Mouse (Mus musculus): ENCODE measurements around the gene Spsb2. TPM values are rescaled to one million over a fixed set of nuclear protein-coding genes. Genes with fewer than 3 reads are reported as not detected.
A peak's percentile ranks its signal among the peaks of the same experiment; 100 is the strongest.

Gene Spsb2
- 63.6 and 78.1 TPM in 2 replicates for polyA plus RNA-seq (2012; rRNA removed)

DNA sequence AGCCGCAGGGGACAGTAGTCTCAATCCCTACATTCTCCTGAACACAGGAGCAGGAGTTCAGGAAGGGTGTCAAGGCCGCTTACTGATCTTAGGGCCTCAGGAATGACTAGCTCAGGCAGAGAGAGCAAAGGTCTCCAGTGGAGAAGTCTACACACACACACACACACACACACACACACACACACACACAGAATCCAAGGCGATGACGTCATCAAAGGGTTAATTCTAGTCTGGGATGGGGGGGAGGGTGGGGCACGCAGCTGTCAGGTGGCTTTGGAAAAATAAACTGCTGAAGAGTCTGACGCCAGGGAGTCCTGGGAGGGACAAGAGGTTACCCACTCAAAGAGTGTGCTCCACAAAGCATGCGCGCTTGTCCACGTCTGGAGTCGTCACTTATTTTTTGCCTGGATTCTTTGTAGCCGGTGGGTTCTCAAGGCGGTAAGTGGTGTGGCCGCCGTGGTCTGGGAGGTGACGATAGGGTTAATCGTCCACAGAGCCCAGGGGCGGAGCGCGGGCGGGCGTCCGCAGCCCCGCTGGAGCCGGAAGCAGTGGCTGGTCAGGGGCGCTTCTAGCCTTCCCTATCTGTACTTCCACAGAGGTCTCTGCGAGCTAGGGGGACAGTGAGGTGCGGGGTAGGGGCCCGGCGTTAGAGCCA lies at the start of gene Spsb2:
Gene Spsb2, plus strand, starts transcription at position 304 of the 655 bp plus-strand sequence.
- H3K27me3 ChIP-seq (ENCODE audit: control insufficient read depth, insufficient read depth, low read length): no peaks in the 10 kb centered on the region
- H3K4me3 ChIP-seq (ENCODE audit: control insufficient read depth, low read depth, low read length): peak within 1 kb of the TSS; percentile 92
- H3K27ac ChIP-seq (ENCODE audit: control insufficient read depth, insufficient read depth, low read depth, low read length): peak within 1 kb of the TSS; percentile 87
- H3K36me3 ChIP-seq (ENCODE audit: control insufficient read depth, insufficient read depth, low read length): peaks cover 2% of the 10 kb centered on the region; the same call in 1 of the 2 replicates
- peaks cover 45% of the 10 kb centered on the region for H3K4me1 ChIP-seq (ENCODE audit: control insufficient read depth, insufficient read depth, low read length)
- TF ChIP-seq CTCF (IDR thresholded peaks at IDR 0.05; ENCODE audit: control insufficient read depth, insufficient read depth, insufficient replicate concordance, low read depth, low read length): no peak
- 0 out of 2 replicates have a peak, but pooled peaks have one; percentile 6 for TF ChIP-seq POLR2A (IDR thresholded peaks at IDR 0.05; ENCODE audit: control insufficient read depth, low read depth, low read length)

DNA sequence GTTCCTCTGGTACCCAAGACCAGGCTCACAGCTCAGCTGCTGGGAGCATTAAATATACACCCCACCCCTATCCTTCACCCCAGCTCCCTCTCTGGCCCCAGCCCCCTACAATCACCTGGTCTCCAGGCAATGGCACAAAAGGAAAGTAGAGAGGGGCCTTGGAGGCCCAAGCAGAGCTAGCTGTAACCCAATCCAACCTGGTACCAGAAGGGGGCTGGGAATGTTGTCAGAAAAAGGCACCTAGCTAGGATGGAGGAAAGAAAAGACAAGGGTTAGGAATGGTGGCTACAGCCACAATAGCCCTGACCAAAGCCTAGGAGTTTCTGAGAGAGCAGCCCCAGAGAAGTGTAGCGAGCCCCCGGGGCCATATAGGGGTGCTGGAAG lies 49.6 kb upstream of the Spsb2 start:
- peaks cover 18% of the 10 kb centered on the region for H3K4me1 ChIP-seq (ENCODE audit: control insufficient read depth, insufficient read depth, low read length)
- no peaks in the 10 kb centered on the region; the same call in 1 of the 2 replicates for H3K27me3 ChIP-seq (ENCODE audit: control insufficient read depth, insufficient read depth, low read length)
- no peak overlapping the region for H3K4me3 ChIP-seq (ENCODE audit: control insufficient read depth, low read depth, low read length)
- H3K27ac ChIP-seq (ENCODE audit: control insufficient read depth, insufficient read depth, low read depth, low read length): no peak overlapping the region
- no peak for TF ChIP-seq CTCF (IDR thresholded peaks at IDR 0.05; ENCODE audit: control insufficient read depth, insufficient read depth, insufficient replicate concordance, low read depth, low read length)
- TF ChIP-seq POLR2A (IDR thresholded peaks at IDR 0.05; ENCODE audit: control insufficient read depth, low read depth, low read length): no peak
- no peaks in the 10 kb centered on the region for H3K36me3 ChIP-seq (ENCODE audit: control insufficient read depth, insufficient read depth, low read length)

DNA sequence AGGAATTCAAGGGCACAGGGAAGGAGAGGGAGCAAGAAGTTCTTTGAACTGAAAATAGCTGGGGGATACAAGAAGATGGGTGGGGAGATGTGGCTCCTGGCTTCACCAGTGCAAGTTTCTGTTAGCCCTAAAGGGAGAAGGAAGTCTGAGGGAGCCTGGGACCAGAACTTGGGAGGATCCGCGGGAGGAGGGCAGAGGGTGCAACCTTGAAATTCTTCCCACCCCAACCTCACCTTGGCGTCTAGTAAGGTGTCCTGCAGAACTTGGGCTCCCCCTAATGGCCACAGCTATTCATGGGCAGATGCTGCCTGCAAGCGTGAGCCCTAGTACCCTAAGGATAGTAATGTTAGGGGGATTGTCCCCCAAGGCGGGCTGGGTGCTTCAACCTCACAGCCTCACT lies 49.2 kb upstream of the Spsb2 start:
- Histone ChIP-seq H3K4me1 (ENCODE audit: control insufficient read depth, insufficient read depth, low read length) (peaks cover 18% of the 10 kb centered on the region), H3K27ac (ENCODE audit: control insufficient read depth, insufficient read depth, low read depth, low read length) (no peak overlapping the region), H3K36me3 (ENCODE audit: control insufficient read depth, insufficient read depth, low read length) (no peaks in the 10 kb centered on the region), H3K27me3 (ENCODE audit: control insufficient read depth, insufficient read depth, low read length) (no peaks in the 10 kb centered on the region; the same call in 1 of the 2 replicates), H3K4me3 (ENCODE audit: control insufficient read depth, low read depth, low read length) (no peak overlapping the region)
- TF ChIP-seq CTCF (IDR thresholded peaks at IDR 0.05; ENCODE audit: control insufficient read depth, insufficient read depth, insufficient replicate concordance, low read depth, low read length) (peak; percentile 84; the same call in 1 of the 2 replicates), POLR2A (IDR thresholded peaks at IDR 0.05; ENCODE audit: control insufficient read depth, low read depth, low read length) (no peak)

DNA sequence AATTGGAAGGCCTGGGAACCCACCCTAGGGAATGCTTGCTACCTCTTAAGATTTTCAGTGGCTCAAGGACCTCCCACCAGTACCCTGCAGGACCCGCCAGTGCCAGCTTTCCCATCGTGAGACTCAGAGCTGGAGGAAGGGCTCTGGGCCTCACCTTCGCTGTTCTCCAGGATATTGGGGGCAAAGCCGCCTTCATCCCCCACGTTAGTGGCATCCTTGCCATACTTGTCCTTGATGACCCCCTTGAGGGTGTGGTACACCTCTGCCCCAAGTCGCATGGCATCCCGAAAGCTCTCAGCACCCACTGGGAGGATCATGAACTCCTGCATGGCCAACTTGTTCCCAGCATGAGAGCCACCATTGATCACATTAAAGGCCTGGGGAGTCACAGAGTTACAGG lies 42.5 kb upstream of the Spsb2 start:
- no peaks in the 10 kb centered on the region for H3K27me3 ChIP-seq (ENCODE audit: control insufficient read depth, insufficient read depth, low read length)
- TF ChIP-seq CTCF (IDR thresholded peaks at IDR 0.05; ENCODE audit: control insufficient read depth, insufficient read depth, insufficient replicate concordance, low read depth, low read length): no peak
- TF ChIP-seq POLR2A (IDR thresholded peaks at IDR 0.05; ENCODE audit: control insufficient read depth, low read depth, low read length): no peak

DNA sequence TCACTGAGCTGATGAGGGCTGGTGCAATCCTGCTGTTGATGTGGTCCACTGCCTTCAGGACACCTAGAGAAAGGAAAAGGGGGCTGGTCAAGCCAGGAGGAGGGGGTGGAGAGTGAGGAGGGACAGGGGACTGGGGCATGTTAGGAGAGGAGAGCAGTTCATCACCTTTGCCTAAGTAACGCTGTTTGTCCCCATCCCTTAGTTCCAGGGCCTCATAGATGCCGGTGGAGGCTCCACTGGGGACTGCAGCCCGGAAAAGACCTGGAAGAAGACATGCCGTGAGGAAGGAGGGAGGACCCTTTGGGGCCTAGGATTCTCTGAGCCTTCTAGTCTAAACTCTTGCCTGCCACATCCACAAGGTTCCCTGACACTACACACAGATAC lies 40.9 kb upstream of the Spsb2 start:
- Histone ChIP-seq H3K27me3 (ENCODE audit: control insufficient read depth, insufficient read depth, low read length) (no peaks in the 10 kb centered on the region), H3K27ac (ENCODE audit: control insufficient read depth, insufficient read depth, low read depth, low read length) (no peak overlapping the region), H3K4me3 (ENCODE audit: control insufficient read depth, low read depth, low read length) (no peak overlapping the region), H3K4me1 (ENCODE audit: control insufficient read depth, insufficient read depth, low read length) (peaks cover 25% of the 10 kb centered on the region), H3K36me3 (ENCODE audit: control insufficient read depth, insufficient read depth, low read length) (no peaks in the 10 kb centered on the region; the same call in none of the 2 replicates)
- TF ChIP-seq POLR2A (IDR thresholded peaks at IDR 0.05; ENCODE audit: control insufficient read depth, low read depth, low read length): no peak
- no peak for TF ChIP-seq CTCF (IDR thresholded peaks at IDR 0.05; ENCODE audit: control insufficient read depth, insufficient read depth, insufficient replicate concordance, low read depth, low read length)

More for the DNA sequence above, 42.5 kb upstream of the Spsb2 start:
- Histone ChIP-seq H3K4me1 (ENCODE audit: control insufficient read depth, insufficient read depth, low read length) (peaks cover 27% of the 10 kb centered on the region), H3K4me3 (ENCODE audit: control insufficient read depth, low read depth, low read length) (no peak overlapping the region), H3K27ac (ENCODE audit: control insufficient read depth, insufficient read depth, low read depth, low read length) (no peak overlapping the region), H3K36me3 (ENCODE audit: control insufficient read depth, insufficient read depth, low read length) (no peaks in the 10 kb centered on the region; the same call in 1 of the 2 replicates)

- Histone ChIP-seq H3K4me1 (ENCODE audit: control insufficient read depth, insufficient read depth, low read length) (peaks cover 22% of the 10 kb centered on the region), H3K27ac (ENCODE audit: control insufficient read depth, insufficient read depth, low read depth, low read length) (no peak overlapping the region), H3K27me3 (ENCODE audit: control insufficient read depth, insufficient read depth, low read length) (no peaks in the 10 kb centered on the region), H3K4me3 (ENCODE audit: control insufficient read depth, low read depth, low read length) (no peak overlapping the region), H3K36me3 (ENCODE audit: control insufficient read depth, insufficient read depth, low read length) (no peaks in the 10 kb centered on the region; the same call in none of the 2 replicates)
- TF ChIP-seq CTCF (IDR thresholded peaks at IDR 0.05; ENCODE audit: control insufficient read depth, insufficient read depth, insufficient replicate concordance, low read depth, low read length) (no peak), POLR2A (IDR thresholded peaks at IDR 0.05; ENCODE audit: control insufficient read depth, low read depth, low read length) (no peak)
Observed at GRCm38 (mm10) chr6:124767920-124768703, 40.3 kb upstream of the Spsb2 start.

DNA sequence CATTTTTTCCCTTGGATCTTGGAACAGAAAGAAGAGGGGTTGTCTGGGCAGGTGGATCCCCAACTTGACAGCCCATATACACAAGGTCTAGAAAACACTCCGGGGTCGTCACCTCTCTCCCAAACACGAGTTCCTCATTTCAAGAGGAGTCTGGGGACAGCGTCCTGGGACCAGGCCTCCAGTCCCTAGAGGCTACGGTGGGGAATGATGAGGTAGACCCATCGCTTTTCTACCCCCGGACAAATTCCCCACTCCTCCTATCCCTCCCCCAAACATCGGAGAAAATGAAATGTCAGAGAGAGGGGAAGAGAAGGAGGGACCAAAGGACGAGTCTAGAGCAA lies 39.8 kb upstream of the Spsb2 start:
- no peaks in the 10 kb centered on the region; the same call in none of the 2 replicates for H3K36me3 ChIP-seq (ENCODE audit: control insufficient read depth, insufficient read depth, low read length)
- H3K27ac ChIP-seq (ENCODE audit: control insufficient read depth, insufficient read depth, low read depth, low read length): no peak overlapping the region
- H3K27me3 ChIP-seq (ENCODE audit: control insufficient read depth, insufficient read depth, low read length): no peaks in the 10 kb centered on the region
- no peak for TF ChIP-seq POLR2A (IDR thresholded peaks at IDR 0.05; ENCODE audit: control insufficient read depth, low read depth, low read length)
- TF ChIP-seq CTCF (IDR thresholded peaks at IDR 0.05; ENCODE audit: control insufficient read depth, insufficient read depth, insufficient replicate concordance, low read depth, low read length): no peak
- peaks cover 20% of the 10 kb centered on the region for H3K4me1 ChIP-seq (ENCODE audit: control insufficient read depth, insufficient read depth, low read length)
- peak overlapping the region; percentile 10; the same call in 1 of the 2 replicates for H3K4me3 ChIP-seq (ENCODE audit: control insufficient read depth, low read depth, low read length)
